Mouse (Mus musculus): Measurements from ENCODE around the gene Fiz1. TPM values are rescaled to one million over a fixed set of nuclear protein-coding genes. Genes with fewer than 3 reads are reported as not detected.
"Not testable (repeated sequence)": the region's sequence is repeated elsewhere in the genome, so short reads cannot be mapped to it uniquely, and the experiment has no call there.

The Fiz1 gene
- total RNA-seq, 4 experiments from 2014 or later: 22.4 to 25.7 (median 24.6) TPM

- peak; percentile 89 to 90 for DNase-seq (ENCODE audit: low spot score in 2 of 2)
Measured at GRCm38 (mm10) chr7:5038109-5038732, 23.7 kb upstream of the Fiz1 start, which contains the start of gene Zfp784. Gene Zfp784, minus strand, starts transcription at chr7:5038446.

GRCm38 (mm10) chr7:5037467-5037866, 23.0 kb upstream of the Fiz1 start:
- DNase-seq (ENCODE audit: low spot score in 2 of 2): no peak

GRCm38 (mm10) chr7:5037026-5037425, 22.5 kb upstream of the Fiz1 start:
- no peak for DNase-seq (ENCODE audit: low spot score in 2 of 2)

- DNase-seq (ENCODE audit: low spot score in 2 of 2): no peak
Measured at GRCm38 (mm10) chr7:5036136-5036535, 21.6 kb upstream of the Fiz1 start.

- DNase-seq (ENCODE audit: low spot score in 2 of 2): no peak
Measured at GRCm38 (mm10) chr7:5035628-5036027, 21.1 kb upstream of the Fiz1 start.

- no peak for DNase-seq (ENCODE audit: low spot score in 2 of 2)
Measured at GRCm38 (mm10) chr7:5033818-5034217, 19.3 kb upstream of the Fiz1 start, which contains the start of gene 4632433K11Rik. Gene 4632433K11Rik, plus strand, starts transcription at chr7:5034118.

- no peak for DNase-seq (ENCODE audit: low spot score in 2 of 2)
Measured at GRCm38 (mm10) chr7:5031496-5031895, 17.0 kb upstream of the Fiz1 start.

- no peak for DNase-seq (ENCODE audit: low spot score in 2 of 2)
Measured at GRCm38 (mm10) chr7:5030554-5031275, 16.2 kb upstream of the Fiz1 start.

GRCm38 (mm10) chr7:5029946-5030345, 15.4 kb upstream of the Fiz1 start:
- DNase-seq (ENCODE audit: low spot score in 2 of 2): no peak

GRCm38 (mm10) chr7:5029543-5029942, 15.0 kb upstream of the Fiz1 start:
- DNase-seq (ENCODE audit: low spot score in 2 of 2): no peak

GRCm38 (mm10) chr7:5021197-5021596, 6.7 kb upstream of the Fiz1 start:
- no peak for DNase-seq (ENCODE audit: low spot score in 2 of 2)

GRCm38 (mm10) chr7:5020685-5021084, 6.2 kb upstream of the Fiz1 start:
- DNase-seq (ENCODE audit: low spot score in 2 of 2): no peak

GRCm38 (mm10) chr7:5020000-5020681, 5.6 kb upstream of the Fiz1 start, which contains the start of the genes Zfp865 and Ccdc106:
Gene Zfp865, plus strand, starts transcription at chr7:5020376.
Gene Ccdc106, plus strand, starts transcription at chr7:5020553.
- DNase-seq (ENCODE audit: low spot score in 2 of 2): peak; percentile 98 to 99

- DNase-seq (ENCODE audit: low spot score in 2 of 2): not testable (repeated sequence)
Measured at GRCm38 (mm10) chr7:5019576-5019975, 5.1 kb upstream of the Fiz1 start.

- DNase-seq (ENCODE audit: low spot score in 2 of 2): no peak
Measured at GRCm38 (mm10) chr7:5017931-5018330, 3.4 kb upstream of the Fiz1 start.

GRCm38 (mm10) chr7:5017352-5017751, 2.9 kb upstream of the Fiz1 start:
- no peak for DNase-seq (ENCODE audit: low spot score in 2 of 2)

GRCm38 (mm10) chr7:5016920-5017319, 2.4 kb upstream of the Fiz1 start:
- no peak for DNase-seq (ENCODE audit: low spot score in 2 of 2)

GRCm38 (mm10) chr7:5016057-5016456, 1.6 kb upstream of the Fiz1 start:
- no peak for DNase-seq (ENCODE audit: low spot score in 2 of 2)

- DNase-seq (ENCODE audit: low spot score in 2 of 2): peak; percentile 89 to 90
Measured at GRCm38 (mm10) chr7:5015118-5016001, 863 bp upstream of the Fiz1 start, which contains the start of gene Gm44973. Gene Gm44973, plus strand, starts transcription at chr7:5015496.

GRCm38 (mm10) chr7:5012681-5013513, 1.6 kb downstream of the Fiz1 start:
- no peak for DNase-seq (ENCODE audit: low spot score in 2 of 2)

Measured in gastrocnemius, adult 8-10 months (tissue).